Mouse (Mus musculus) embryonic facial prominence, embryonic 11.5 days (tissue): Measurements from ENCODE around the gene Ctnna2. TPM values are rescaled to one million over a fixed set of nuclear protein-coding genes. Genes with fewer than 3 reads are reported as not detected.

ENCODE experiments used
- ATAC-seq: fragments of 200-750 bp; cut with Nextera tagmentation; replicated peaks from 2 replicates; pipeline ENCODE4 v1.8.0; 2017; ENCODE audit warnings: low read depth; ENCODE audit not compliant: insufficient number of reproducible peaks, low FRiP score, low TSS enrichment
- DNase-seq: peaks from one replicate; pipeline ENCODE4 v3.0.0-alpha.2; 2015; ENCODE audit warnings: low spot score
- H3K27ac ChIP-seq: fragments of 300-500 bp; sonication (generic); replicated peaks from 2 replicates; pipeline ENCODE4 v1.5.1; 2014; ENCODE audit warnings: mild to moderate bottlenecking, low read depth, low read length, control low read depth
- H3K27me3 ChIP-seq: fragments of 300-500 bp; sonication (generic); 2 replicates; pipeline ENCODE4 v1.6.1; 2014; ENCODE audit warnings: mild to moderate bottlenecking, low read length, moderate library complexity, mixed read lengths; ENCODE audit not compliant: control insufficient read depth, insufficient read depth
- H3K36me3 ChIP-seq: fragments of 300-500 bp; sonication (generic); replicated peaks from 2 replicates; pipeline ENCODE4 v1.6.1; 2014; ENCODE audit warnings: low read depth, mild to moderate bottlenecking, low read length, moderate library complexity, mixed read lengths; ENCODE audit not compliant: control insufficient read depth, insufficient read depth
- H3K4me1 ChIP-seq: fragments of 300-500 bp; sonication (generic); 2 replicates; pipeline ENCODE4 v1.6.1; 2014; ENCODE audit warnings: low read length, mixed read lengths; ENCODE audit not compliant: control insufficient read depth, insufficient read depth
- H3K4me2 ChIP-seq: fragments of 300-500 bp; sonication (generic); 2 replicates; pipeline ENCODE4 v1.6.1; 2014; ENCODE audit warnings: low read depth, mild to moderate bottlenecking, control low read depth, low read length, moderate library complexity
- H3K4me3 ChIP-seq: fragments of 300-500 bp; sonication (generic); 2 replicates; pipeline ENCODE4 v1.5.1; 2014; ENCODE audit warnings: low read depth, low read length, control low read depth
- H3K9ac ChIP-seq: fragments of 300-500 bp; sonication (generic); replicated peaks from 2 replicates; pipeline ENCODE4 v1.6.1; 2014; ENCODE audit warnings: mild to moderate bottlenecking, control low read depth, low read length
- H3K9me3 ChIP-seq: fragments of 300-500 bp; sonication (generic); replicated peaks from 2 replicates; pipeline ENCODE4 v1.6.1; 2016; ENCODE audit warnings: mild to moderate bottlenecking, low read length, inconsistent platforms, mixed read lengths; ENCODE audit not compliant: control insufficient read depth
- WGBS: fragments of 180-500 bp; shearing (Covaris S2); extraction: QIAGEN DNeasy Blood & Tissue Kit; methylation state at CpG from one replicate; pipeline ENCODE4 v1.1.7; 2014; 5-methylcytosine and 5-hydroxymethylcytosine counted together
- polyA plus RNA-seq: library from polyadenylated mRNA; unstranded; fragments of >200 nt; fragmentation: Nextera tagmentation; extraction: Ambion mirVana; gene quantifications from 2 replicates; pipeline ENCODE4 v1.2.1, GENCODE M21; 2014

Ctnna2 gene
- polyA plus RNA-seq, 1 experiment from 2014 or later: 13.7 TPM

GRCm38 (mm10) chr6:77357748-77358470 lies 621.6 kb downstream of the Ctnna2 start:
- Histone ChIP-seq H3K9ac (no peak overlapping the region), H3K36me3 (no peaks in the 10 kb centered on the region), H3K4me1 (no peaks in the 10 kb centered on the region), H3K4me2 (no peak overlapping the region), H3K9me3 (no peaks in the 10 kb centered on the region), H3K27ac (no peak overlapping the region), H3K4me3 (no peak overlapping the region), H3K27me3 (no peaks in the 10 kb centered on the region)
- WGBS: 71% methylated on average over 9 of the region's 9 CpGs
- DNase-seq (no peak), ATAC-seq (no peak)

GRCm38 (mm10) chr6:77354826-77355225 lies 624.7 kb downstream of the Ctnna2 start:
- Histone ChIP-seq H3K4me1 (no peaks in the 10 kb centered on the region), H3K9me3 (no peaks in the 10 kb centered on the region), H3K27ac (no peak overlapping the region), H3K4me3 (no peak overlapping the region), H3K4me2 (no peak overlapping the region), H3K36me3 (no peaks in the 10 kb centered on the region), H3K9ac (no peak overlapping the region), H3K27me3 (no peaks in the 10 kb centered on the region)
- ATAC-seq (no peak), DNase-seq (no peak)
- WGBS: 19% methylated on average over 1 of the region's 1 CpGs

GRCm38 (mm10) chr6:77343781-77344180 lies 635.7 kb downstream of the Ctnna2 start:
- no peak overlapping the region for H3K4me2 ChIP-seq
- no peaks in the 10 kb centered on the region for H3K9me3 ChIP-seq
- H3K4me1 ChIP-seq: no peaks in the 10 kb centered on the region
- H3K36me3 ChIP-seq: no peaks in the 10 kb centered on the region
- H3K27me3 ChIP-seq: no peaks in the 10 kb centered on the region
- no peak overlapping the region for H3K4me3 ChIP-seq
- no peak overlapping the region for H3K9ac ChIP-seq
- no peak overlapping the region for H3K27ac ChIP-seq
- no peak for DNase-seq
- ATAC-seq: no peak

- Histone ChIP-seq H3K36me3 (no peaks in the 10 kb centered on the region), H3K9me3 (no peaks in the 10 kb centered on the region), H3K4me1 (no peaks in the 10 kb centered on the region), H3K4me3 (no peak overlapping the region), H3K27ac (no peak overlapping the region), H3K27me3 (no peaks in the 10 kb centered on the region), H3K4me2 (no peak overlapping the region), H3K9ac (no peak overlapping the region)
- DNase-seq: no peak
- no peak for ATAC-seq
- 75% methylated on average over 2 of the region's 2 CpGs for WGBS
Measured at GRCm38 (mm10) chr6:77335537-77335936, 644.0 kb downstream of the Ctnna2 start.

GRCm38 (mm10) chr6:77324748-77325147 lies 654.8 kb downstream of the Ctnna2 start:
- WGBS: 68% methylated on average over 3 of the region's 3 CpGs
- Histone ChIP-seq H3K9me3 (no peaks in the 10 kb centered on the region), H3K27ac (no peak overlapping the region), H3K4me1 (no peaks in the 10 kb centered on the region), H3K36me3 (no peaks in the 10 kb centered on the region), H3K4me3 (no peak overlapping the region), H3K27me3 (no peaks in the 10 kb centered on the region), H3K9ac (no peak overlapping the region), H3K4me2 (no peak overlapping the region)
- ATAC-seq (no peak), DNase-seq (no peak)

GRCm38 (mm10) chr6:77324327-77324726 lies 655.2 kb downstream of the Ctnna2 start:
- Histone ChIP-seq H3K4me1 (no peaks in the 10 kb centered on the region), H3K9ac (no peak overlapping the region), H3K27me3 (no peaks in the 10 kb centered on the region), H3K27ac (no peak overlapping the region), H3K9me3 (no peaks in the 10 kb centered on the region), H3K36me3 (no peaks in the 10 kb centered on the region), H3K4me2 (no peak overlapping the region), H3K4me3 (no peak overlapping the region)
- ATAC-seq (no peak), DNase-seq (no peak)
- 88% methylated on average over 1 of the region's 1 CpGs for whole genome bisulfite sequencing

GRCm38 (mm10) chr6:77306796-77307195 lies 672.7 kb downstream of the Ctnna2 start:
- no peaks in the 10 kb centered on the region for H3K36me3 ChIP-seq
- H3K9me3 ChIP-seq: no peaks in the 10 kb centered on the region
- ATAC-seq: no peak
- no peaks in the 10 kb centered on the region for H3K4me1 ChIP-seq
- H3K9ac ChIP-seq: no peak overlapping the region
- no peak overlapping the region for H3K27ac ChIP-seq
- no peak for DNase-seq
- H3K4me2 ChIP-seq: no peak overlapping the region
- H3K4me3 ChIP-seq: no peak overlapping the region
- no peaks in the 10 kb centered on the region for H3K27me3 ChIP-seq
- WGBS: 85% methylated on average over 3 of the region's 3 CpGs

- H3K9ac ChIP-seq: no peak overlapping the region
- H3K4me2 ChIP-seq: no peak overlapping the region
- H3K27me3 ChIP-seq: no peaks in the 10 kb centered on the region
- H3K27ac ChIP-seq: no peak overlapping the region
- no peak overlapping the region for H3K4me3 ChIP-seq
- H3K4me1 ChIP-seq: no peaks in the 10 kb centered on the region
- ATAC-seq (no peak), DNase-seq (no peak)
- 89% methylated on average over 1 of the region's 1 CpGs for WGBS
- H3K9me3 ChIP-seq: no peaks in the 10 kb centered on the region
- H3K36me3 ChIP-seq: no peaks in the 10 kb centered on the region
Measured at GRCm38 (mm10) chr6:77301305-77301704, 678.2 kb downstream of the Ctnna2 start.
